Mouse (Mus musculus) adrenal gland, adult 8-10 months (tissue): ENCODE results near the gene Ebpl. TPM values are rescaled to one million over a fixed set of nuclear protein-coding genes. Genes with fewer than 3 reads are reported as not detected.

Source experiments
- DNase-seq: peaks from one replicate; pipeline ENCODE4 v3.0.0; 2022
- total RNA-seq, 4 experiments: library from RNA; stranded (reverse); gene quantifications; 2 replicates each; pipeline ENCODE4 v1.2.4; 2022

Gene Ebpl
- 1 to 10 TPM; 5.2 to 6.9 (median 6.1) TPM for total RNA-seq

- DNase-seq = peak; percentile 90
These were observed at the start of gene Ebpl for GRCm38 (mm10) chr14:61360131-61360980. TSS of gene Ebpl (minus strand) at chr14:61360439.

GRCm38 (mm10) chr14:61410020-61410419 is 49.8 kb upstream of the Ebpl start:
- DNase-seq = no peak

DNA sequence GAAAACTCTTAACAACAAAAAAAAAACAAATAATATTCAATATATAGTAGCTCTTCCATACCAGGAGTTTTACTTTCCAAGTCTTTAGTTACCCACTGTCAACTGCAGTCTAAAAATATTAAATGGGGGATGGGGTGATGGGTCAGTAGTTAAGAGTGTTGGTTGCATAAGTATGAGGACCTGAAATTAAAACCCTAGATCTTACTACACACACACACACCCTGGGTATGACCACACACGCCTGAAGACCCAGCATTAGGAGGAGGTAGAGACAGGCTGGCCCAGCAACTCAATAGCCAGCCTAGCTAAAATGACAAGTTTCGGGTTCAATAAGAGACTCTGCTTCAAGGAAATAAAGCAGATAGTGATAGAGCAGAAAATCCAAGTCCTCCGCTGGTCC is 46.8 kb upstream of the Ebpl start:
- DNase-seq = no peak

DNA sequence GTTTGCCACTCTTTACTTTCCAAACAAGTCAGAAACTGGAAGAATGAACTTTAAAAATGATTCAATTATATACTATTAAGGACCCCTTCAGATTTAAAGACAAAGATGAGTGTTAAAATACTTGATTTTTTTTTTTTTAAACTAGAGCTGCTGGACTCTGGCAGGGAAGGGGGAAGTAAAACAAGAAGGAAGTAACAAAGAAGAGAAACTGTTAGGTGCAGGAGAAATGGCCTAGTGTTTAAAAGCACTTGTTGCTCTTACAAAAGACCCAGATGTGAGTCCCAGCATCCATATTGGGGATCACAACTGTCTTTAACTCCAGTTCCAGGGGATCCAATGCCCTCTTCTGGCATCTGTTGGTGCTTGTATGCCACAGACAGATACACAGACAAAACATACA is 45.5 kb upstream of the Ebpl start:
- DNase-seq = no peak

- no peak for DNase-seq
These were observed 44.7 kb upstream of the Ebpl start for GRCm38 (mm10) chr14:61404941-61405340.

DNA sequence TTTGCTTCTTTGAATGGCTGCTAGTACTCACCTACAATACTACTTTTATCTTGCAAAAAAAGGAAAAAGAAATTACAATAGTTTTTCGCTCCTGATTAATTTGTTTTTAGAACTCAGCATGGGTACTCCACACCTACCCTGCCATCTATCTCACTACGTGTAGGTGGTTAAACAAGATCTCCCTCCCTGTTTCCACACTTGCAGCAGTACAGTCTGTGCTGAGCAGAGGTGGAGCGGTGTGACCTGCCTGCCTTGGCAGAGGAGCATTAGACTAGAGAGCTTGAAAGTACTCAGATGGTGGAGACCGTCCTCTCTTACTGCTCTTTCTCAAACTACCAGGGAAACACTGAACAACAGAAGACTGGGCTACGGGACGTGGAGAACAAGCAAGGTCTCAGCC is 34.5 kb upstream of the Ebpl start:
- DNase-seq = no peak

GRCm38 (mm10) chr14:61390586-61390985 is 30.3 kb upstream of the Ebpl start:
- DNase-seq = no peak

DNA sequence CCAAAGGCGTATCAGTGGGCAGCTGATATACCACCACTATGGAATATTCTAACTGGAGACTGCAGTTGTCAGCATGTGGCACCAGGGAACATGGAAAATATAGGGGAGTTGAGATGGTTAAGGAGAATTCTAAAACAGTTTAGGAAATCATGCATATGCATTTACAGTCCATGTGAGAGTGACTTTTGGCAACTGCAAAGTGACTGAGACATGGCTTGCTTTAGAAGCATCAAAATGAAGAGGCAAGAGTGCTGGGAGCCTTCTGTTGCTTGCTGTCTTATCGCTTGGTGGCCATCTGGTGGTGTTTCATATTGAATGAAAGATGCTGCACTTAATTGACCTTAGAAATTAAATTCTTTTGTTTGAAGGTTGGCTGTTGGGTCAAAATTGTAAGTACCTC is 7.1 kb upstream of the Ebpl start:
- no peak for DNase-seq

GRCm38 (mm10) chr14:61364656-61365055 is 4.4 kb upstream of the Ebpl start:
- no peak for DNase-seq

GRCm38 (mm10) chr14:61363734-61364133 is 3.5 kb upstream of the Ebpl start:
- DNase-seq = no peak

GRCm38 (mm10) chr14:61362268-61362667 is 2.0 kb upstream of the Ebpl start:
- no peak for DNase-seq

GRCm38 (mm10) chr14:61360981-61361511 is 807 bp upstream of the Ebpl start:
- DNase-seq = no peak

- DNase-seq = no peak
These were observed 5.7 kb downstream of the Ebpl start for GRCm38 (mm10) chr14:61354251-61355235.

DNA sequence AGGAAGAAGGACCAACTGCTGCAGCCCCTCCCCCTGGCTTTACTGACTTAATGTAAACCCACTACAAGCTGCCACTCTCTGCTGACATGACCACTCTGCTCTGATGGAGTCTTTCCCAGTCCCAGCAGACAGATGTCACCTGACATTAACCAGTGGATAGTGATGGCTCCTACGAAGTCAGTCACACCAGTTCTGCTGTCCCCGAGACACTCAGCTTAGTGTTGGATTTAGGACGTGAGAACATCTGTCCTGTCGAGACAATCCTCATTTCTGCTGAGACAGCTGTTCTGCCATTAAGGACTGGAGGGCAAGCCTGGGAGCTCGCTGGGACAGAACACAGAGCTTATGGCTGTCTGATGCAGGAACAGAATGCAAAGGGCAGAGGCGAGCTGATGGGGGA is 9.4 kb downstream of the Ebpl start:
- DNase-seq = no peak

- DNase-seq = no peak
These were observed 10.4 kb downstream of the Ebpl start for GRCm38 (mm10) chr14:61349876-61350275.

GRCm38 (mm10) chr14:61346827-61347698 is 13.2 kb downstream of the Ebpl start:
- no peak for DNase-seq

- DNase-seq = peak; percentile 45
These were observed 15.6 kb downstream of the Ebpl start for GRCm38 (mm10) chr14:61344590-61344989.

GRCm38 (mm10) chr14:61339381-61339780 is 20.9 kb downstream of the Ebpl start:
- DNase-seq = no peak

DNA sequence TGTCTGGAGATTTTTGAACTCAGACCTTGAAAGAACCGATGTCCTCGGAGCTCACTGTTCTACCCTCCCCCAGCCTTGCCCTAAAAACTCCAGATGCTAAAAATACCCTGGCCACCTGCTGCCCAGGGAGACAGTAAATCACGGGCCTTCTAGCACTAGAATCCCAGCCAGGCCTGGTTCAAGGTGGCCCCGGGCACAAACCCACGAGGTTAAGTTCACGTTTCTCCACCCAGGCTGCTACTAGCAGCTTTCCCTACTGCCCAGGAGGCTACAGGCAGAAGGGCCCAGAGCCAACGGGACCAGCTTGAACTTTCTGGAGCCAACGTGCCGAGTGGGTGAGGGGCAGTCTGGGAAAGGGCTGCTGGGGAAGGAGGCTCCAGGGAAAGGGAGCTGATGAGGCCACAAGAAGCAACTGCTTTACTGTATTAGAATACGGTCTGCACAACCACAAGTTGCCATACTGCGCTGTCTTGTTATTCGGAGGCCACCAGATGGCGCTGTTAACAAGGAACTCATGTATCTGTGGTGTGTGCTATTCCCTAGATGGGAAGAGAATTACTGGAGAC is 29.2 kb downstream of the Ebpl start:
- DNase-seq = peak; percentile 68

GRCm38 (mm10) chr14:61330591-61330990 is 29.6 kb downstream of the Ebpl start:
- DNase-seq = no peak

DNA sequence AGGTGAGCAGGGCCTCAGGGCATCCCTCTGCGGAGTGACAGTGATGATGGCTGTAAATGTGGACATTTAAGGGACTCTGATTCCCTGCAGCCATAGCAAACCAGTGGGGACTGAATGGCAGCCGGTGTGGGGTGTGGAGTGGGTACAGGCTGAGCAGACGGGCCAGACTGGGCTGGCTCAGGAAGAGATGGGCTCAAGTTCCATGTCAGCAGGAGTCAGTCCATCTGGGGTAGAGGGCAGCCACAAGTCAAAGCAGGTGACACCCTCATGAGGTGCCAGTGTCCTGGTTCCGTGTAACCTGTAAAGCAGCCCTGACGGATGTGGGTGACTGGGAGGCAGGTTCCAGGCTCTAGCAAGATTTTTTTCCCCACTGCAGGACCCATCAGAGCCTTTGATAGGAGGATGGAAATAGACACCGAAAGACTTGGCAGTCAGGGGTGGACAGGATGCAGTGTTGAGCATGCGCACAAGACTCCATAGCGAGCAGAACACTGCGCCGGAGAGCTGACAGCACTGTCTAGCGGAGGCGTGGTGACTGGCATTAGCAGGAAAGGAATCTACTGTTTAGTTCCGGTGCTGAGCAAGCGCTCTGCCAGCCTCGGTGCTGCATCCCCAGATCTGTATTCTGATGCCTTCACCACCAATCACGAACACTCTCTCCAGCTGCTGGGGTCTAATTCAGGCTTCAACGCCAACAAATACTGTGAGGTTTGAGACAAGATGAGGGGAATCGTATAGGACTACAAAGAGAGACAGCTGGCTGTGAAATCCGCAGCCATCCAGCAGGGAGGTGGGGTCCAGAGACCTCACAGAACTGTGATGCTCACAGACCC is 32.4 kb downstream of the Ebpl start:
- DNase-seq = peak; percentile 53
